Mouse (Mus musculus) heart, adult 2 months (tissue): ENCODE measurements around the gene Gps1.

Experiments
- CTCF ChIP-seq: fragments of 200-600 bp; IDR thresholded peaks from 2 replicates; pipeline ENCODE4 v1.8.1; 2022; ENCODE audit warnings: antibody characterized with exemption, mild to moderate bottlenecking, moderate library complexity
- POLR2A ChIP-seq: fragments of 200-500 bp; IDR thresholded peaks from 2 replicates; pipeline ENCODE4 v1.6.1; 2011; ENCODE audit warnings: mild to moderate bottlenecking, low read depth, low read length, control low read depth; ENCODE audit not compliant: insufficient read depth

- TF ChIP-seq POLR2A (no peak), CTCF (no peak)
Observed at GRCm38 (mm10) chr11:120822831-120823550, 38.9 kb downstream of the Gps1 start.
